Mouse (Mus musculus) hindlimb bud, embryonic 11.5 days (tissue): ENCODE results near the gene Barx2.

Experiments used
- DNase-seq: peaks from one replicate; pipeline ENCODE4 v3.0.0-alpha.2; 2012; ENCODE audit warnings: low read depth, low spot score; ENCODE audit errors: extremely low spot score

Gene Barx2

GRCm38 (mm10) chr9:31894775-31895320 is 18.4 kb downstream of the Barx2 start:
- DNase-seq = no peak

GRCm38 (mm10) chr9:31888333-31888732 is 24.9 kb downstream of the Barx2 start:
- no peak for DNase-seq

GRCm38 (mm10) chr9:31886258-31886657 is 27.0 kb downstream of the Barx2 start:
- DNase-seq = no peak

- DNase-seq = no peak
Observed at GRCm38 (mm10) chr9:31882376-31882775, 30.9 kb downstream of the Barx2 start.

GRCm38 (mm10) chr9:31875556-31875955 is 37.7 kb downstream of the Barx2 start:
- no peak for DNase-seq

- no peak for DNase-seq
Observed at GRCm38 (mm10) chr9:31874236-31874635, 39.0 kb downstream of the Barx2 start.

GRCm38 (mm10) chr9:31871410-31871809 is 41.9 kb downstream of the Barx2 start:
- DNase-seq = no peak

GRCm38 (mm10) chr9:31868823-31869460 is 44.3 kb downstream of the Barx2 start:
- DNase-seq = no peak

- no peak for DNase-seq
Observed at GRCm38 (mm10) chr9:31863830-31864229, 49.4 kb downstream of the Barx2 start.

- no peak for DNase-seq
Observed at GRCm38 (mm10) chr9:31859446-31859845, 53.8 kb downstream of the Barx2 start.

GRCm38 (mm10) chr9:31858720-31859340 is 54.4 kb downstream of the Barx2 start:
- no peak for DNase-seq

- DNase-seq = no peak
Observed at GRCm38 (mm10) chr9:31857512-31857911, 55.8 kb downstream of the Barx2 start.

GRCm38 (mm10) chr9:31856437-31856836 is 56.8 kb downstream of the Barx2 start:
- no peak for DNase-seq

GRCm38 (mm10) chr9:31855668-31856067 is 57.6 kb downstream of the Barx2 start:
- DNase-seq = no peak

GRCm38 (mm10) chr9:31851710-31852109 is 61.6 kb downstream of the Barx2 start:
- no peak for DNase-seq

- DNase-seq = no peak
Observed at GRCm38 (mm10) chr9:31850706-31851105, 62.6 kb downstream of the Barx2 start.

GRCm38 (mm10) chr9:31849387-31849786 is 63.9 kb downstream of the Barx2 start:
- no peak for DNase-seq

- no peak for DNase-seq
Observed at GRCm38 (mm10) chr9:31844614-31845013, 68.6 kb downstream of the Barx2 start.

GRCm38 (mm10) chr9:31841108-31841815 is 72.0 kb downstream of the Barx2 start:
- DNase-seq = no peak

- no peak for DNase-seq
Observed at GRCm38 (mm10) chr9:31840571-31840970, 72.7 kb downstream of the Barx2 start.

- DNase-seq = no peak
Observed at GRCm38 (mm10) chr9:31840037-31840436, 73.2 kb downstream of the Barx2 start.
